Mouse (Mus musculus) MEL (cell line): ENCODE measurements around the gene Il23r.

Experiments used
- CTCF ChIP-seq, 3 experiments: IDR thresholded peaks in 2 of 3; conservative IDR thresholded peaks in 1 of 3; 2 replicates each; pipeline ENCODE4 v1.5.1; 2011 to 2012; ENCODE audit warnings: low read length in 3 of 3, low read depth in 2 of 3, mild to moderate bottlenecking in 2 of 3, improper control_type of control experiment in 1 of 3, inconsistent platforms in 1 of 3, mixed read lengths in 1 of 3, moderate library complexity in 1 of 3; ENCODE audit not compliant: control insufficient read depth in 1 of 3, insufficient read depth in 1 of 3, poor library complexity in 1 of 3, severe bottlenecking in 1 of 3
- GATA1 ChIP-seq: IDR thresholded peaks from 2 replicates; pipeline ENCODE4 v1.6.1; 2011; ENCODE audit warnings: low read depth, low read length, improper control_type of control experiment
- HCFC1 ChIP-seq: IDR thresholded peaks from 2 replicates; pipeline ENCODE4 v1.6.1; 2012; ENCODE audit warnings: low read depth, mild to moderate bottlenecking, inconsistent platforms, low read length, improper control_type of control experiment, moderate library complexity
- JUND ChIP-seq: IDR thresholded peaks from 2 replicates; pipeline ENCODE4 v1.6.1; 2011; ENCODE audit warnings: low read depth, mild to moderate bottlenecking, improper control_type of control experiment, low read length
- NRF1 ChIP-seq: IDR thresholded peaks from 2 replicates; pipeline ENCODE4 v1.6.1; 2014; ENCODE audit warnings: low read depth, mild to moderate bottlenecking, inconsistent platforms, low read length, improper control_type of control experiment, moderate library complexity; ENCODE audit not compliant: poor library complexity, insufficient read depth, severe bottlenecking
- TAL1 ChIP-seq: IDR thresholded peaks from 2 replicates; pipeline ENCODE4 v1.6.1; 2012; ENCODE audit warnings: mild to moderate bottlenecking, inconsistent platforms, low read length, moderate library complexity, mixed read lengths
- ZC3H11A ChIP-seq: IDR thresholded peaks from 2 replicates; pipeline ENCODE4 v1.6.1; 2012; ENCODE audit warnings: low read depth, mild to moderate bottlenecking, inconsistent platforms, low read length, improper control_type of control experiment

GRCm38 (mm10) chr6:67471242-67471641 is 20.4 kb downstream of the Il23r start:
- TF ChIP-seq CTCF (IDR thresholded peaks at IDR 0.05 in 2 of 3, conservative IDR thresholded peaks at IDR 0.05 in 1 of 3; ENCODE audit: control insufficient read depth in 1 of 3, insufficient read depth in 1 of 3, low read depth in 2 of 3, low read length in 3 of 3, poor library complexity in 1 of 3, severe bottlenecking in 1 of 3) (no peak), JUND (no peak), NRF1 (no peak), ZC3H11A (no peak), GATA1 (no peak), TAL1 (no peak), HCFC1 (no peak)
